Mouse (Mus musculus) midbrain, embryonic 11.5 days (tissue): Measurements from ENCODE around the gene Prkg1. TPM values are rescaled to one million over a fixed set of nuclear protein-coding genes. Genes with fewer than 3 reads are reported as not detected.
"Not testable (repeated sequence)": the region's sequence is repeated elsewhere in the genome, so short reads cannot be mapped to it uniquely, and the experiment has no call there.

Source experiments
- ATAC-seq: fragments of 200-750 bp; cut with Nextera tagmentation; 2 replicates; pipeline ENCODE4 v1.8.0; 2017; ENCODE audit warnings: moderate TSS enrichment, moderate library complexity; ENCODE audit not compliant: low FRiP score
- DNase-seq: peaks from one replicate; pipeline ENCODE4 v3.0.0; 2015; ENCODE audit warnings: low spot score; ENCODE audit errors: missing footprints
- H3K27ac ChIP-seq: fragments of 300-500 bp; sonication (generic); 2 replicates; pipeline ENCODE4 v1.5.1; 2014; ENCODE audit warnings: low read depth, low read length
- H3K27me3 ChIP-seq: fragments of 300-500 bp; sonication (generic); 2 replicates; pipeline ENCODE4 v1.6.1; 2014; ENCODE audit warnings: mild to moderate bottlenecking, low read length, moderate library complexity, mixed read lengths; ENCODE audit not compliant: control insufficient read depth, insufficient read depth
- H3K36me3 ChIP-seq: fragments of 300-500 bp; sonication (generic); 2 replicates; pipeline ENCODE4 v1.6.1; 2014; ENCODE audit warnings: mild to moderate bottlenecking, low read length, moderate library complexity, mixed read lengths; ENCODE audit not compliant: control insufficient read depth, insufficient read depth
- H3K4me1 ChIP-seq: fragments of 300-500 bp; sonication (generic); 2 replicates; pipeline ENCODE4 v1.6.1; 2014; ENCODE audit warnings: low read length; ENCODE audit not compliant: control insufficient read depth, insufficient read depth
- H3K4me2 ChIP-seq: fragments of 300-500 bp; sonication (generic); 2 replicates; pipeline ENCODE4 v1.6.1; 2014; ENCODE audit warnings: mild to moderate bottlenecking, moderate library complexity
- H3K4me3 ChIP-seq: fragments of 300-500 bp; sonication (generic); 2 replicates; pipeline ENCODE4 v1.5.1; 2014; ENCODE audit warnings: low read depth, low read length
- H3K9ac ChIP-seq: fragments of 300-500 bp; sonication (generic); 2 replicates; pipeline ENCODE4 v1.6.1; 2014; ENCODE audit warnings: low read length
- H3K9me3 ChIP-seq: fragments of 300-500 bp; sonication (generic); 2 replicates; pipeline ENCODE4 v1.6.1; 2016; ENCODE audit warnings: low read length; ENCODE audit not compliant: control insufficient read depth
- WGBS: fragments of 180-500 bp; shearing (Covaris S2); extraction: QIAGEN DNeasy Blood & Tissue Kit; methylation state at CpG from one replicate; pipeline ENCODE4 v1.1.7; 2014; 5-methylcytosine and 5-hydroxymethylcytosine counted together
- polyA plus RNA-seq: library from polyadenylated mRNA; unstranded; fragments of >200 nt; fragmentation: Nextera tagmentation; extraction: Ambion mirVana; gene quantifications from 2 replicates; pipeline ENCODE4 v1.2.1, GENCODE M21; 2014

Gene Prkg1
- polyA plus RNA-seq, 1 experiment from 2014 or later, result 4.9 TPM

- Histone ChIP-seq H3K27me3 (no peaks in the 10 kb centered on the region), H3K9ac (no peak overlapping the region), H3K4me2 (no peak overlapping the region), H3K4me1 (no peaks in the 10 kb centered on the region), H3K9me3 (no peaks in the 10 kb centered on the region), H3K4me3 (no peak overlapping the region), H3K27ac (no peak overlapping the region), H3K36me3 (no peaks in the 10 kb centered on the region)
- ATAC-seq (no peak), DNase-seq (no peak)
- WGBS, result 78% methylated on average over 2 of the region's 2 CpGs
Observed at GRCm38 (mm10) chr19:31283617-31284016, 481.2 kb downstream of the Prkg1 start.

- H3K4me1 ChIP-seq, result no peaks in the 10 kb centered on the region
- ATAC-seq, result no peak
- H3K27ac ChIP-seq, result no peak overlapping the region
- no peaks in the 10 kb centered on the region for H3K27me3 ChIP-seq
- H3K4me3 ChIP-seq, result no peak overlapping the region
- 88% methylated on average over 7 of the region's 7 CpGs for WGBS
- no peaks in the 10 kb centered on the region for H3K9me3 ChIP-seq
- DNase-seq, result no peak
- no peak overlapping the region for H3K4me2 ChIP-seq
- no peak overlapping the region for H3K9ac ChIP-seq
- H3K36me3 ChIP-seq, result no peaks in the 10 kb centered on the region
Observed at GRCm38 (mm10) chr19:31279797-31280486, 484.9 kb downstream of the Prkg1 start.

GRCm38 (mm10) chr19:31262438-31262837, 502.4 kb downstream of the Prkg1 start:
- ATAC-seq (no peak), DNase-seq (no peak)
- no peak overlapping the region for H3K4me3 ChIP-seq
- H3K27ac ChIP-seq, result no peak overlapping the region
- 88% methylated on average over 1 of the region's 1 CpGs for WGBS
- H3K27me3 ChIP-seq, result no peaks in the 10 kb centered on the region
- H3K9ac ChIP-seq, result no peak overlapping the region
- no peaks in the 10 kb centered on the region for H3K4me1 ChIP-seq
- no peaks in the 10 kb centered on the region for H3K9me3 ChIP-seq
- H3K4me2 ChIP-seq, result no peak overlapping the region
- H3K36me3 ChIP-seq, result no peaks in the 10 kb centered on the region

- DNase-seq, result no peak
- Histone ChIP-seq H3K36me3 (no peaks in the 10 kb centered on the region), H3K4me1 (no peaks in the 10 kb centered on the region), H3K4me2 (no peak overlapping the region), H3K4me3 (no peak overlapping the region), H3K9ac (no peak overlapping the region), H3K27me3 (no peaks in the 10 kb centered on the region), H3K27ac (no peak overlapping the region), H3K9me3 (no peaks in the 10 kb centered on the region)
- ATAC-seq, result no peak
Observed at GRCm38 (mm10) chr19:31260494-31260893, 504.3 kb downstream of the Prkg1 start.

GRCm38 (mm10) chr19:31255780-31256179, 509.1 kb downstream of the Prkg1 start:
- H3K9ac ChIP-seq, result no peak overlapping the region
- no peak overlapping the region for H3K27ac ChIP-seq
- no peaks in the 10 kb centered on the region for H3K9me3 ChIP-seq
- no peaks in the 10 kb centered on the region for H3K4me1 ChIP-seq
- H3K4me2 ChIP-seq, result no peak overlapping the region
- ATAC-seq (no peak), DNase-seq (no peak)
- H3K27me3 ChIP-seq, result no peaks in the 10 kb centered on the region
- H3K36me3 ChIP-seq, result no peaks in the 10 kb centered on the region
- WGBS, result 76% methylated on average over 2 of the region's 2 CpGs
- no peak overlapping the region for H3K4me3 ChIP-seq

GRCm38 (mm10) chr19:31232410-31232809, 532.4 kb downstream of the Prkg1 start:
- no peaks in the 10 kb centered on the region for H3K36me3 ChIP-seq
- H3K27me3 ChIP-seq, result no peaks in the 10 kb centered on the region
- no peak overlapping the region for H3K9ac ChIP-seq
- no peak overlapping the region for H3K4me3 ChIP-seq
- ATAC-seq, result no peak
- no peak overlapping the region for H3K27ac ChIP-seq
- no peak for DNase-seq
- no peaks in the 10 kb centered on the region for H3K4me1 ChIP-seq
- H3K9me3 ChIP-seq, result no peaks in the 10 kb centered on the region
- no peak overlapping the region for H3K4me2 ChIP-seq

GRCm38 (mm10) chr19:31228385-31228784, 536.4 kb downstream of the Prkg1 start:
- WGBS, result 89% methylated on average over 3 of the region's 3 CpGs
- ATAC-seq (no peak), DNase-seq (peak; percentile 17)
- Histone ChIP-seq H3K9me3 (no peaks in the 10 kb centered on the region), H3K27me3 (no peaks in the 10 kb centered on the region), H3K36me3 (no peaks in the 10 kb centered on the region), H3K9ac (no peak overlapping the region), H3K4me3 (no peak overlapping the region), H3K4me1 (no peaks in the 10 kb centered on the region), H3K27ac (no peak overlapping the region), H3K4me2 (no peak overlapping the region)

- Histone ChIP-seq H3K36me3 (no peaks in the 10 kb centered on the region), H3K4me2 (no peak overlapping the region), H3K27me3 (no peaks in the 10 kb centered on the region), H3K27ac (no peak overlapping the region), H3K4me1 (no peaks in the 10 kb centered on the region), H3K9ac (no peak overlapping the region), H3K9me3 (no peaks in the 10 kb centered on the region), H3K4me3 (no peak overlapping the region)
- WGBS, result 92% methylated on average over 1 of the region's 1 CpGs
- no peak for ATAC-seq
- no peak for DNase-seq
Observed at GRCm38 (mm10) chr19:31223457-31223856, 541.4 kb downstream of the Prkg1 start.

GRCm38 (mm10) chr19:31219261-31219660, 545.6 kb downstream of the Prkg1 start:
- not testable (repeated sequence) for ATAC-seq, DNase-seq, H3K4me1 ChIP-seq, H3K9ac ChIP-seq, H3K36me3 ChIP-seq, H3K4me2 ChIP-seq, H3K27ac ChIP-seq, H3K27me3 ChIP-seq, H3K9me3 ChIP-seq, H3K4me3 ChIP-seq
- 88% methylated on average over 4 of the region's 4 CpGs for WGBS
